Mouse (Mus musculus) liver, postnatal 0 days (tissue): ENCODE results near the gene Ranbp6.

Source experiments
- CTCF ChIP-seq: sonication (generic); IDR thresholded peaks from 2 replicates; pipeline ENCODE4 v1.5.1; 2016; ENCODE audit warnings: antibody characterized with exemption, low read depth
- EP300 ChIP-seq: IDR thresholded peaks from 2 replicates; pipeline ENCODE4 v1.6.1; 2016; ENCODE audit warnings: antibody characterized with exemption, low read depth, mild to moderate bottlenecking

DNA sequence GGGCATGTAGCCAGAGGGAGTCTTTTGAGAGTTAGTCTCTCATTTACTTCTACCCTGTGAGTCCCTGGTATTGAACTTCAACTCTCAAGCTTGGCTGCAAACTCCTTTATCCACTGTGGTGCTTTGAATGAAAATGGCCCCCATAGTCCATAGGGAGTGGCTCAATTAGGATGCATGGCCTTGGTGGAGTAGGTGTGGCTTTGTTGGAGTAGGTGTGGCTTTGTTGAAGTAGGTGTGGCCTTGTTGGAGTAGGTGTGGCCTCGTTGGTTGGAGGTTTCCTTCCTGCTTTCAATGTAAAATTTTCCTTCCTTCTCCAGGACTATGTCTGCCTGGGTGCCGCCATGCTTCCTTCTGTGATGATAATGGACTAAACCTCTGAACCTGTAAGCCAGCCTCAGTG is 18.1 kb upstream of the Ranbp6 start:
- TF ChIP-seq CTCF (no peak), EP300 (no peak)
